Mouse (Mus musculus): ENCODE results near the gene Olfr1314.

Gene Olfr1314

GRCm38 (mm10) chr2:112096681-112097080 is at the start of gene Olfr1314:
Gene Olfr1314 (minus strand): TSS chr2:112096781.
- DNase-seq (ENCODE audit: low spot score), result no peak

GRCm38 (mm10) chr2:112140029-112140428 is 43.4 kb upstream of the Olfr1314 start, which contains the start of gene Olfr1317:
Gene Olfr1317 (plus strand): TSS chr2:112140329.
- no peak for DNase-seq (ENCODE audit: low spot score)

- no peak for DNase-seq (ENCODE audit: low spot score)
Observed at GRCm38 (mm10) chr2:112134877-112135276, 38.3 kb upstream of the Olfr1314 start, which contains the start of gene Olfr1316. Gene Olfr1316 (minus strand): TSS chr2:112134977.

GRCm38 (mm10) chr2:112115340-112115739 is 18.8 kb upstream of the Olfr1314 start, which contains the start of gene Olfr1315-ps1:
Gene Olfr1315-ps1 (minus strand): TSS chr2:112115440.
- no peak for DNase-seq (ENCODE audit: low spot score)

- no peak for DNase-seq (ENCODE audit: low spot score)
Observed at GRCm38 (mm10) chr2:112077743-112078142, 18.8 kb downstream of the Olfr1314 start, which contains the start of gene Olfr1313. Gene Olfr1313 (minus strand): TSS chr2:112077843.

GRCm38 (mm10) chr2:112050138-112050537 is 46.4 kb downstream of the Olfr1314 start, which contains the start of gene Olfr1312:
Gene Olfr1312 (minus strand): TSS chr2:112050238.
- no peak for DNase-seq (ENCODE audit: low spot score)
